Mouse (Mus musculus): Measurements from ENCODE around the gene Gbp8.
A peak's percentile ranks its signal among the peaks of the same experiment; 100 is the strongest.
"Not testable (repeated sequence)": the region's sequence is repeated elsewhere in the genome, so short reads cannot be mapped to it uniquely, and the experiment has no call there.

Gene Gbp8

DNA sequence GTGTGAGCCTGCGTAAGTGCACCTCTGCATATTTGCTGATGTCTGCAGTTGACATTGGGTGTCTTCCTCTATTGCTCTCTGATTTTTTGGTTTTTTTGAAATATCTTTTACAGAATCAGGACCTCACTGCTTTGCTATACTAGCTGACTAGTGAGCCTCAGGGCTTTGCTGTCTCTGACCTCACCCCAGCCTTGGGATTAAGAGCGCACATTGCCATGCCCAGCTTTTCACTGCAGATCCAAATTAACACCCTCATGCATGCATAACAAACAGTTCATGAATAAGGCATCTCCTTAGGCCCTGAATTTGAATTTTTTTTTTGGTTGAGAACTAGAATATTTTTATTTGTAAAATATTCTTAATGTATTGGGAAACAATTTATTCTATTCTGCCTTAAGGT is 84.1 kb downstream of the Gbp8 start:
- DNase-seq = no peak

DNA sequence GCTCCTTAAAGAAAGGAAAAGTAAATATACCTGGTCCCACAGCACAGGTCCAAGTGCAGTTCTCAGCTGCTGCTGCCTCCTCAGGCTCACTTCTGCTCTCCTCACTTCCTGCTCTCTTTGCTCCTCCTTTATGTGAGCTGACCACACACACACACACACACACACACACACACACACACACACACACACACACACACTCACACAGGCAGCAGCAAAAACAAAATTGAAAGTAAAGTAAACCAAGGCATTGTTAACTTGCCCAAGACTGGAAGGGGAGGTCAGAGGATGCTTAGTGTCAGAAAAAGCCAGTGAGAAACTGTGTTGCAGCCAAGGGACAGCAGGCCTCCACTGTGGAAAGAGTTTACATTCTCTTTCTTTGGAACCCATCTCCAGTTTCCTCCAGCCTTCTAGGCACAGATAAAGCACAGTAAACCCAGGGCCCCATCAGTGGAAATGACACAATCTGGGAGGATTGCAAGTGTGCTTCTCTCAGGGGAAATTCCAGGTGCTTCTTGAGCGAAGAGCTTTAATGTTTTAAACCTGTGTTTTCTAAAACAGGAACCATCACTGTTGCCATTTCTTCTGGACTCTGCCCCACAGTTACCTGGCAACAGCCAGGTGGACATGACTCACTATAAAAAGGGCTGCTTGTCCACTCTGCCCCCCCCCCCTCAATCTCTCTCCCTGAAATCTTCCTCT is 85.7 kb downstream of the Gbp8 start:
- not testable (repeated sequence) for DNase-seq

GRCm38 (mm10) chr5:105032362-105032761 is 107.0 kb downstream of the Gbp8 start:
- peak; percentile 1 for DNase-seq

DNA sequence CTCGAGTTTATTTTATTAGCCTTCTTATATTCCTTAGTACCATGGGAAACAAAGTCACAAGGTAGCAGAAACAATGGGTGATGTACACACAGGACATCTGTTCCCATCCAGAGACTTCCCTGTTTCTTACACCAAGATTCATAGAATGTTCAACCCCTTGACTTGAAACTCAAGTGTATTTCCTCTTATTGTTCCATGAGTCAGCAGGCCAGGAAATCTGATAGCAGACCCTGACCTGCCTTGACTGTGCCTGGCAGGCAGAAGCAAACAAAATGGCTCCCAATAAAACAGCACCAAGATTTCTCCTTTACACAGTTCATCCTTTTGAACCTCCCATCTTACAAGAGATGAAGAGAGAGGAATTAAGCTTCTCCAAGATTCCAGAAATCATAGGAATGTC is 126.8 kb downstream of the Gbp8 start:
- DNase-seq = no peak

DNA sequence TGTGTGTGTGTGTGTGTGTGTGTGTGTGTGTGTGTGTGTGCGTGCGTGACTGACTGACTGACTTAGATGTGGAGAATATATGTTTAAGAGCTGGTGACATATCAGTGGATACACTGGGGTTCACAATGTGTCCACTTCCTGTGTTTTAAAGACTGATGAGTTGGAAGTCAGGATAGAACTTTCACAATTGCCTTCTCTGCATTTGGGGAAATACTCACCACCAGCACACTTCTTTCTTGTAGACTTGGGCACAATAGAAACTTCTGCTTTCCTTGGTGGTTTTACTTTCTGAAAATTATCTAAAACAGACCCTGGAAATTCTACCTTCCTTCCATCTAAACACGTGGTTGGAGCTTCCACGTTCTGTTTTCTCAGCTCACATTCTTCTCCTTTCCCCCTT is 127.8 kb downstream of the Gbp8 start:
- no peak for DNase-seq

DNA sequence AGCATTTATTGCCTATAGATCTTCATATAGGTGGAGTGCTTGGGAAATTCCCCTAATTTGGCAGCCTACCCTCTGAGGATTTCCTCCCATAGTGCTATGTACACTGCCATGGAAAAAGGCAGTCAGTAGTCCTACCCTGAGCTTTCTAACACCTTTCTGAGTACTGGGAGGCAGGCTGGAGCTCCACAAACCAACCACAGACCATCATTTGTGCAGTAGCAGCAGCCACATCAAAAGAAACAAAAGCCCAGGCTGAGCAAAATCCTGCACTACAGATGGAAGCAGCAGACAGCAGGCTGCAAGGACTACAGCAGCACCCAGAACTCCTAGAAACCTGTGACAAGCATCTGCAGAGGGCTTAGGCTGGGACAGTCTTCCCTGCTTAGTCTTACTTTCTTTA is 129.0 kb downstream of the Gbp8 start:
- DNase-seq = no peak

DNA sequence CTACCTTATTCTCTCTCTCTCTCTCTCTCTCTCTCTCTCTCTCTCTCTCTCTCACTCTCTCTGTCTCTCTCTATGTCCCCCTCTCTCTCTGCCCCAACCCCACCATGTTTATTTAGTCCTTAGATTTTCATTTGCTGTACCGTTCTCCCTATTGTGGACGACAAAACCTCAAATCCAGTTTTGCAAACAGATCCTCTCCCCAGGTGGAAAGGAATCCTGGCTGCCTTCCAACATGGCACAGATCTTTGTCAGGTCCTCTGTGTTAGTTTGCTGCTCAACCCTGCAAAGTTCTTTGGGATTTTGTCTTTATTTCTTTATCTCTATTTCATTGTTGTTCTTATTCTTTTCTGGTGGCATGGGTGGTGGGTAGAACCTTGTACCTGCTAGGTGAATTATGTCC is 149.9 kb downstream of the Gbp8 start:
- no peak for DNase-seq

DNA sequence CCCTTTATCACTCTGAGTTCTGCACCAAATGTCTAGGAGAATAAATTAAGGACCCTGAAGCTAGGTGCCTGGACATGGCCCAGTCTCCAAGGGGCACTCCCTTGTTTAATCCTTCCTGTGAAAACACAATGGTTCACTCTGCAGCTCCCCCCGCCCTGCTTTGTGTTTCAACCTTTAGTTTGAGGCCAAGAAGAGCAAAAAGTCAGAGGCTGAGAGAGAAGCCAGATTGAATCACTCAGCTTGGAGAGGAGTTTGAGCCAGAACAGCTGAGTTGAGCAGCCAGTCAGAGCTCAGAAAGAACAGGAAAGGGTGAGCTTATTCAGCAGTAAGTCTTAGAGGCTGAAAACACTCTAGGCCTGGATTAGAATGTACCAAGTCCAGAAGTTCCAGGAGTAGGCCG is 151.3 kb downstream of the Gbp8 start:
- no peak for DNase-seq

GRCm38 (mm10) chr5:104986706-104987105 is 152.6 kb downstream of the Gbp8 start:
- DNase-seq = no peak

GRCm38 (mm10) chr5:104982535-104982934 is 156.8 kb downstream of the Gbp8 start, which contains the start of gene Abcg3:
Abcg3 (minus strand) TSS chr5:104982718.
- no peak for DNase-seq

- DNase-seq = no peak
Measured at GRCm38 (mm10) chr5:104979040-104979513, 160.3 kb downstream of the Gbp8 start.

Data from right cerebral cortex, postnatal 4 days (tissue).